ENCODE assay signal across 9 mouse cellular contexts in genomic region chr3:135534103-135534502, GRCm38 (mm10). TPM values are rescaled to one million over a fixed set of nuclear protein-coding genes. Genes with fewer than 3 reads are reported as not detected.
DNase-seq lines count a peak whose midpoint lies in the region; ATAC-seq and TF ChIP-seq lines count a peak whose summit lies in the region.
"Had no signal": no experiment of that assay in that cellular context is flagged by ENCODE, and none has a peak within 500 bp of the region (broad histone marks: within the 10 kb centered on the region; RNA-seq: fewer than 3 reads in every experiment).

No protein-coding gene starts in this region.

- ATAC-seq in kidney, postnatal 0 days (replicated peaks; ENCODE audit: low FRiP score, low read depth) = no peak
- ATAC-seq in kidney, embryonic 14.5 days (ENCODE audit: low FRiP score, low TSS enrichment) = no peak; the same call in 1 of the 2 replicates
- ATAC-seq: forebrain, embryonic 13.5 days had no signal

- no peak for TF ChIP-seq POLR2A in MEL (IDR thresholded peaks at IDR 0.05; ENCODE audit: control insufficient read depth in 1 of 2, insufficient read depth in 1 of 2, low read depth in 1 of 2, low read length in 2 of 2, poor library complexity in 1 of 2)
- no peak for TF ChIP-seq POLR2A in cortical plate, adult 2 months (IDR thresholded peaks at IDR 0.05; ENCODE audit: extremely low read depth, insufficient read depth, low read length)

- H3K27ac ChIP-seq in kidney, postnatal 0 days = no peak overlapping the region
- H3K27ac ChIP-seq in kidney, embryonic 14.5 days (ENCODE audit: low read depth, low read length) = no peak overlapping the region
- no peak overlapping the region for H3K27ac ChIP-seq in MEL (ENCODE audit: control insufficient read depth, low read depth, low read length)
- no peak overlapping the region for H3K27ac ChIP-seq in cortical plate, adult 2 months (ENCODE audit: insufficient read depth, low read length)
- H3K27ac ChIP-seq: forebrain, embryonic 13.5 days had no signal

- TF ChIP-seq RAD21 in MEL (IDR thresholded peaks at IDR 0.05; ENCODE audit: low read depth, low read length) = peak; percentile 36; the same call in 1 of the 2 replicates

- no peak overlapping the region for H3K4me3 ChIP-seq in kidney, postnatal 0 days (replicated peaks; ENCODE audit: low read depth, low read length)
- no peak overlapping the region for H3K4me3 ChIP-seq in kidney, embryonic 14.5 days (ENCODE audit: low read length)
- no peak overlapping the region for H3K4me3 ChIP-seq in MEL (ENCODE audit: control insufficient read depth in 1 of 2, insufficient read depth in 1 of 2, low read depth in 2 of 2, low read length in 2 of 2)
- H3K4me3 ChIP-seq in cortical plate, adult 2 months (ENCODE audit: insufficient read depth, low read length) = no peak overlapping the region
- H3K4me3 ChIP-seq: forebrain, embryonic 13.5 days had no signal

- H3K27me3 ChIP-seq in kidney, postnatal 0 days (ENCODE audit: insufficient read depth, low read length) = no peaks in the 10 kb centered on the region
- H3K27me3 ChIP-seq in kidney, embryonic 14.5 days (ENCODE audit: control insufficient read depth, insufficient read depth, low read length) = no peaks in the 10 kb centered on the region
- no peaks in the 10 kb centered on the region for H3K27me3 ChIP-seq in MEL (ENCODE audit: control insufficient read depth in 1 of 2, insufficient read depth in 2 of 2, low read length in 2 of 2)
- H3K27me3 ChIP-seq: forebrain, embryonic 13.5 days had no signal

- WGBS in kidney, postnatal 0 days = 75% methylated on average over 4 of the region's 5 CpGs
- WGBS in kidney, embryonic 14.5 days = 88% methylated on average over 4 of the region's 5 CpGs

- TF ChIP-seq CTCF in kidney, postnatal 0 days (IDR thresholded peaks at IDR 0.05; ENCODE audit: low read depth) = peak; percentile 42; the same call in 1 of the 2 replicates
- TF ChIP-seq CTCF in MEL (IDR thresholded peaks at IDR 0.05 in 2 of 3, conservative IDR thresholded peaks at IDR 0.05 in 1 of 3; ENCODE audit: control insufficient read depth in 1 of 3, insufficient read depth in 1 of 3, low read depth in 2 of 3, low read length in 3 of 3, poor library complexity in 1 of 3, severe bottlenecking in 1 of 3) = peak in 1 of 3 experiments; percentile 53; a peak in 2 of 6 replicates
- peak; percentile 23; the same call in 1 of the 2 replicates for TF ChIP-seq CTCF in cortical plate, adult 2 months (IDR thresholded peaks at IDR 0.05; ENCODE audit: extremely low read depth, insufficient read depth, low read length)

- H3K36me3 ChIP-seq in kidney, postnatal 0 days (ENCODE audit: insufficient read depth, low read length) = no peaks in the 10 kb centered on the region
- no peaks in the 10 kb centered on the region for H3K36me3 ChIP-seq in kidney, embryonic 14.5 days (ENCODE audit: control insufficient read depth, insufficient read depth, low read length)
- H3K36me3 ChIP-seq in MEL (ENCODE audit: control insufficient read depth in 1 of 2, insufficient read depth in 2 of 2, low read length in 2 of 2) = no peaks in the 10 kb centered on the region

- H3K4me1 ChIP-seq in kidney, postnatal 0 days (replicated peaks; ENCODE audit: insufficient read depth, low read length) = no peaks in the 10 kb centered on the region
- H3K4me1 ChIP-seq in kidney, embryonic 14.5 days (ENCODE audit: control insufficient read depth, insufficient read depth, low read length) = no peaks in the 10 kb centered on the region
- H3K4me1 ChIP-seq in MEL (ENCODE audit: control insufficient read depth in 1 of 2, insufficient read depth in 2 of 2, low read length in 2 of 2) = no peaks in the 10 kb centered on the region
- H3K4me1 ChIP-seq in cortical plate, adult 2 months (ENCODE audit: control insufficient read depth, insufficient read depth, low read length) = no peaks in the 10 kb centered on the region
- H3K4me1 ChIP-seq: forebrain, embryonic 13.5 days had no signal

- DNase-seq in kidney, postnatal 0 days (ENCODE audit: low spot score) = no peak
- DNase-seq in MEL (ENCODE audit: low read depth, low spot score) = peak; percentile 55
- DNase-seq in lung, postnatal 10 days = peak; percentile 27
- no peak for DNase-seq in ovary, postnatal 36 days (ENCODE audit: low spot score)
- DNase-seq in spleen, postnatal 10 days (ENCODE audit: low spot score in 2 of 2) = no peak
- DNase-seq in embryo, embryonic 10 days (ENCODE audit: low spot score) = no peak

- H3K9ac ChIP-seq in kidney, postnatal 0 days (ENCODE audit: low read depth, low read length) = no peak overlapping the region
- H3K9ac ChIP-seq in kidney, embryonic 14.5 days (ENCODE audit: low read depth, low read length) = no peak overlapping the region
- H3K9ac ChIP-seq in MEL (ENCODE audit: control insufficient read depth, low read depth, low read length, poor library complexity, severe bottlenecking) = no peak overlapping the region
- H3K9ac ChIP-seq: forebrain, embryonic 13.5 days had no signal

- H3K9me3 ChIP-seq in kidney, postnatal 0 days (replicated peaks; ENCODE audit: low read length) = no peaks in the 10 kb centered on the region
- no peaks in the 10 kb centered on the region for H3K9me3 ChIP-seq in kidney, embryonic 14.5 days (ENCODE audit: control insufficient read depth, low read length)
- no peaks in the 10 kb centered on the region for H3K9me3 ChIP-seq in MEL (replicated peaks; ENCODE audit: insufficient read depth, low read length)
- H3K9me3 ChIP-seq: forebrain, embryonic 13.5 days had no signal

- no peak overlapping the region for H3K4me2 ChIP-seq in kidney, postnatal 0 days (ENCODE audit: low read length)
- H3K4me2 ChIP-seq in kidney, embryonic 14.5 days (replicated peaks; ENCODE audit: low read depth, low read length) = no peak overlapping the region
- H3K4me2 ChIP-seq: forebrain, embryonic 13.5 days had no signal

- H3K79me2 ChIP-seq in MEL (ENCODE audit: control insufficient read depth, insufficient read depth, low read length, poor library complexity) = no peaks in the 10 kb centered on the region

- TF ChIP-seq EP300 in MEL (IDR thresholded peaks at IDR 0.05; ENCODE audit: low read depth in 1 of 2, low read length in 2 of 2) = no peak

TF ChIP-seq in MEL, 35 proteins besides CTCF, POLR2A, EP300 and RAD21:
- TF ChIP-seq RCOR1 (IDR thresholded peaks at IDR 0.05; ENCODE audit: low read depth, low read length) = no peak
- TF ChIP-seq SMC3 (IDR thresholded peaks at IDR 0.05; ENCODE audit: low read depth, low read length) = peak; percentile 50
- TF ChIP-seq ZC3H11A (IDR thresholded peaks at IDR 0.05; ENCODE audit: low read depth, low read length) = no peak
- peak; percentile 52 for TF ChIP-seq GATA1 (IDR thresholded peaks at IDR 0.05; ENCODE audit: low read depth, low read length)

RNA-seq across cellular contexts. Expression of gene Manba, which starts 48.7 kb away (rescaled TPM):
- 37.8 and 41.8 TPM in 2 replicates for polyA plus RNA-seq in kidney, postnatal 0 days (2015; fragmentation: Nextera tagmentation; extraction: Ambion mirVana)
- 8.2 and 23.2 TPM in 2 replicates for polyA plus RNA-seq in kidney, embryonic 14.5 days (2014; fragmentation: Nextera tagmentation; extraction: Ambion mirVana)
- total RNA-seq in MEL (2012; rRNA removed) = 8.1 and 9.1 TPM in 2 replicates
- polyA plus RNA-seq in MEL (2012; ENCODE audit: insufficient read depth in 1 of 2, insufficient read length in 2 of 2, low read depth in 1 of 2, low replicate concordance in 2 of 2, missing spikeins in 1 of 2) = 10 to 100 TPM in 1 of 2 experiments, not detected in 1; 10.6 TPM
- polyA plus RNA-seq in cortical plate, adult 2 months (2012; rRNA removed) = 4.9 and 5.5 TPM in 2 replicates

Comparison
In these comparisons a context has a peak if more than half of its experiments do, and no peak if none do; other contexts are left out.
1. DNase-seq: peak in MEL (single experiment) and lung, postnatal 10 days (single experiment); none in kidney, postnatal 0 days (single experiment), ovary, postnatal 36 days (single experiment), spleen, postnatal 10 days (0 of 2) and embryo, embryonic 10 days (single experiment).